Mouse (Mus musculus) activated CD4-positive, CD25-positive, alpha-beta regulatory T cell, adult 4 months (primary cell): ENCODE results near the gene Brd1. TPM values are rescaled to one million over a fixed set of nuclear protein-coding genes. Genes with fewer than 3 reads are reported as not detected.
A peak's percentile ranks its signal among the peaks of the same experiment; 100 is the strongest.
"Not testable (repeated sequence)": the region's sequence is repeated elsewhere in the genome, so short reads cannot be mapped to it uniquely, and the experiment has no call there.

Source experiments
- ATAC-seq: one replicate; pipeline ENCODE4 v1.8.0; 2017
- polyA plus RNA-seq, 2 experiments: library from polyadenylated mRNA; unstranded; fragments of 100-300 nt; shearing (Covaris generic); gene quantifications; one replicate each; pipeline ENCODE4 v1.2.1; 2017

Gene Brd1
- polyA plus RNA-seq: 10 to 100 TPM; 15.9 to 17.9 TPM

- peak; percentile 32 for ATAC-seq
Measured at GRCm38 (mm10) chr15:88733834-88734571, at the start of gene Brd1. Gene Brd1, minus strand, starts transcription at chr15:88734233.

GRCm38 (mm10) chr15:88774630-88775029 is 40.6 kb upstream of the Brd1 start:
- not testable (repeated sequence) for ATAC-seq

- no peak for ATAC-seq
Measured at GRCm38 (mm10) chr15:88768537-88768936, 34.5 kb upstream of the Brd1 start.

GRCm38 (mm10) chr15:88766139-88766538 is 32.1 kb upstream of the Brd1 start:
- not testable (repeated sequence) for ATAC-seq

- ATAC-seq: no peak
Measured at GRCm38 (mm10) chr15:88761551-88761950, 27.5 kb upstream of the Brd1 start.

- ATAC-seq: no peak
Measured at GRCm38 (mm10) chr15:88758061-88758460, 24.0 kb upstream of the Brd1 start.

GRCm38 (mm10) chr15:88755761-88756160 is 21.7 kb upstream of the Brd1 start:
- no peak for ATAC-seq

- no peak for ATAC-seq
Measured at GRCm38 (mm10) chr15:88754896-88755295, 20.9 kb upstream of the Brd1 start.

GRCm38 (mm10) chr15:88752403-88752733 is 18.3 kb upstream of the Brd1 start:
- no peak for ATAC-seq

- ATAC-seq: peak; percentile 30
Measured at GRCm38 (mm10) chr15:88751564-88752402, 17.8 kb upstream of the Brd1 start, which contains the start of gene Zbed4. Gene Zbed4, plus strand, starts transcription at chr15:88751660.

- ATAC-seq: peak; percentile 93
Measured at GRCm38 (mm10) chr15:88750677-88751563, 16.9 kb upstream of the Brd1 start.

GRCm38 (mm10) chr15:88750032-88750431 is 16.0 kb upstream of the Brd1 start:
- ATAC-seq: no peak

GRCm38 (mm10) chr15:88749617-88750016 is 15.6 kb upstream of the Brd1 start:
- ATAC-seq: not testable (repeated sequence)

GRCm38 (mm10) chr15:88745926-88746325 is 11.9 kb upstream of the Brd1 start:
- no peak for ATAC-seq

- no peak for ATAC-seq
Measured at GRCm38 (mm10) chr15:88745347-88745746, 11.3 kb upstream of the Brd1 start.

- ATAC-seq: not testable (repeated sequence)
Measured at GRCm38 (mm10) chr15:88743371-88743770, 9.3 kb upstream of the Brd1 start.

- no peak for ATAC-seq
Measured at GRCm38 (mm10) chr15:88741366-88741765, 7.3 kb upstream of the Brd1 start.

- ATAC-seq: no peak
Measured at GRCm38 (mm10) chr15:88738466-88738865, 4.4 kb upstream of the Brd1 start.

GRCm38 (mm10) chr15:88736166-88736565 is 2.1 kb upstream of the Brd1 start:
- ATAC-seq: no peak

GRCm38 (mm10) chr15:88733041-88733751 is 837 bp downstream of the Brd1 start:
- ATAC-seq: peak; percentile 45

- peak; percentile 35 for ATAC-seq
Measured at GRCm38 (mm10) chr15:88732405-88733020, 1.5 kb downstream of the Brd1 start.

GRCm38 (mm10) chr15:88730717-88731116 is 3.3 kb downstream of the Brd1 start:
- no peak for ATAC-seq
